Mouse (Mus musculus): Measurements from ENCODE around the gene Hdac1.
"Not testable (repeated sequence)": the region's sequence is repeated elsewhere in the genome, so short reads cannot be mapped to it uniquely, and the experiment has no call there.

Hdac1 gene

GRCm38 (mm10) chr4:129557256-129557808 is 14.8 kb upstream of the Hdac1 start:
- DNase-seq: no peak

DNA sequence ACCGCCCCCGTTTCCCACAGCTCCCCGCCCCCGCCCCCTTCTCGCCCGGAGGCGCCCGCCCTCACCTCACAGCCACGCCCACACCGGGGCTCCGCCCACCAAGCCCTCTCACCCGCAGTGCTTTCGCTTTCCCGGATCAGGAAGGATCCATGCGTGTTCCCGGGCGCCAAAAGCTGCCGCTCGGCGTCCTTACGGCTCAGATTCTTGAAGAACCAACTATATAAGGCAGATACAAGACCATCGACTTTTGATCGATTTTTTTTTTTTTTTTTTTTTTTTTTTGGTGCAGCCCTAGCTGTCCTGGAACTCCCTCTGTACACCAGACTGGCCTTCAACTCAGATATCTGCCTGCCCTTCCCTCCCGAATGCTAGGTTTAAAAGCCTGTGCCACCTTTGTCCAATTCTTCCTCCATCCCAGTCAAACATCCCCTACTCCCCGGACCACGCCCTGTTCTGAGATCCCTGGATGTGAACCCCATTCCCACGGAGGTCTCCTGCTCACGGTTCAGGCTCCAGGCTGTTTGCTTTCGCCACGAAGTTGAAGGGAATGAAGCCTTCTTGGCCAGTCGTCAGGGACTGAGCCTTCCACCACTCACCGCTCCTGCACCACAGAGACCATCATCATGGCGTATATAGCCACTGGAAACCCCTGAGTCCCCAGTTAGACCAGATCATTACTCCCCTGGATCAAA is 14.2 kb upstream of the Hdac1 start:
- peak; percentile 93 to 94 for DNase-seq

DNA sequence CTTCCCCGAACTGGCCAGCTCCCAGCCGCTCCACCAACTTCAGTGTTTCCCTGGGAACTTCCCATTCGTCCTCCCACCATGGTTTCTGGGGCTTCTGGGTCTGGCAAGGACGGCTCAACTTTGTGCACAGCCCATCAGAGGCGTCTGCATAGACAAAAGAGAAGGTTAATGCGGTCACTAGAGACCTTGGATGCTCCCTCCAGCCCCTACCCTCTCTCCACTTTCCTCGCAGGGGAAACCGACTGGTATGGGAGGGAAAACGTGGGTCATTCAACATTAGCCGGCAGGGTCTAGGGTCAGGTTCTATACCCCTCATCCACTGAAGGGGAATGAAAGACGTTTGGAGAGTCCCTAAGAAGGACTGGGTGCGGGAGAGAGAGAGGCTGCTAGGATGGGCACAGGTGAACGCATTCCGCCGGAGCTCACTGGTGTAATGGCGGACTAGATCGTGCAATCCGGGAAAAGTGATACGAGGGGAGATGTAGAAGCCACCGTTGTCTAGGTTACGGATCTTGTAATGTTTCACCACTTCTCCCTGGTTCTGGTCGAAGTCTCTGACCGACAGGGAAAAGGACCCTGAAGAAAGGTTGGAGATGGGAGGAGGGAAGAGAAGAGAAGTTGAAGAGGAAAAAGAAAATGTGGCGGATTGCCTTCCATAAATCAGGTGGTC is 13.5 kb upstream of the Hdac1 start:
- peak in 1 of 2 experiments; percentile 19 for DNase-seq

DNA sequence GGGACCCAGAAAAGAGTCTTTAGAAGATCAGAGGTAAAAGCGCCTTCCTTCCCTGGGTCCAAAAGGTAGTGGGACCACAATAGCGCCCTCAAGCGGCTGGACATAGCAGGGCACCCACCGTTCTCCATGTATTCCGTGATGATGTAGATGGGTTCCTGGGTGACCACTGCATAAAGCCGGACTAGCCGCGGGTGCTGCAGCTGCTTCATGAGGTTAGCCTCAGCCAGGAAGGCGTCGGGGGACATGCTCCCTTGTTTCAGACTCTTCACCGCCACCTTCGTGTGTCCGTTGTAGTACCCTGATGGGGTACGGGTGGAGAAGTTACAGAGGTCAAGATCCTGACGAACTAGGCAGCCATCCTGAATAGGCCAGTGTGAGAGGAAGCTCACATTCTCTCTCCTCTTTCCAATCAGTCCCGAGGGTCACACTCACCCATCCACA is 12.9 kb upstream of the Hdac1 start:
- peak; percentile 56 to 74 for DNase-seq

GRCm38 (mm10) chr4:129554512-129554911 is 12.0 kb upstream of the Hdac1 start:
- not testable (repeated sequence) for DNase-seq

GRCm38 (mm10) chr4:129550295-129550694 is 7.8 kb upstream of the Hdac1 start:
- no peak for DNase-seq

DNA sequence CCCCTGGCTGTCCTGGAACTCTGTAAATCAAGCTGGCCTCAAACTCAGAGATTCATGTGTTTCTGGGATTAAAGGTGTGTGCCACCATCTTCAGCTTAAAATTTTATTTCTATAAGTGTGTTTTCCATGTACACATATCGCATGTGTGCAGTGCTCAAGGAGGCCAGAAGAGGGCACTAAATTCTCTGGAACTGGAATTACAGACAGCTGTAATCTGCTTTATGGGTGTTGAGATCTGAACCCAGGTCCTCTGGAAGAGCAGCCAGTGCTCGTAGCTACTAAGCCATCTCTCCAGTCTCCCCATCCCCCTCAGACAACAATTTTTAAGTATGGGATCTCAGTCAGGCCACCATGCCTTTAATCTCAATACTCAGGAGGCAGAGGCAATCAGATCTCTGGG is 6.8 kb upstream of the Hdac1 start:
- peak in 1 of 2 experiments; percentile 51 for DNase-seq

- not testable (repeated sequence) for DNase-seq
Measured at GRCm38 (mm10) chr4:129547631-129548030, 5.1 kb upstream of the Hdac1 start.

GRCm38 (mm10) chr4:129544106-129544505 is 1.6 kb upstream of the Hdac1 start:
- no peak for DNase-seq

DNA sequence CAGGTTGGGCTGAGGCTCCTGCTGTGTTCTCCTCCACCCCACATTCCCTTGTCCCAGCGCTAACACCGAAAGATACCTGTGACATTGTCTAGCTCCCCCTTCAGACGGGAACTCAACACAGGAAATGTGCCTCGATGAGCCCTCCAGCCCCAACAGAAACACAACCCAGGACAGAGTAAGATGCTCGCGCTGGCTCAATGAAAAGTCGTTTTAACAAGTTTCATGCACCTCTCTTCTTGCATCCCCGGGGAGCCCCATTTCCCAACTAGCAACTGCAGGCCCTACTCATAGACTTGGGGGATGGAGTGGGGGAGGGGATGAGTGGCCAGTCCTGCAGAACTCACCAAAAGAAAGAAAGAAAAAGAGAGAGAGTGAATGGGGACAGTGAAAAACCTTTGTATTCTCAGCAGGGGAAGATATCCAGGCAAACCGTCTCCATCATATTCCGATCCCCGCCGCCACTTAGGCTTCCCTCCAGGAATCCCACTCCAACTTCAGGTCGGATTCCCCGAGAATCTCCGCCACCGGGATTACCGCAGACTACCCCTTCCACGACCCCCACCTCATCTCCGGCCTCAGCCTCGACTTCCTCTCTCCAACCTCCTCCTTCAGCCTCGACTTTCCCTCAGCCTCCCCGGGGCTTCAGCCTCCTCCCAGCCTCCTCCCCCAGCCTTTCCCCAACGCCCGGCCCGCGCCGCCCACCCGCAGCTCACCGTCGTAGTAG is 483 bp downstream of the Hdac1 start:
- peak in 1 of 2 experiments; percentile 26 for DNase-seq

- DNase-seq: peak; percentile 44 to 52
Measured at GRCm38 (mm10) chr4:129540012-129540411, 2.5 kb downstream of the Hdac1 start.

DNA sequence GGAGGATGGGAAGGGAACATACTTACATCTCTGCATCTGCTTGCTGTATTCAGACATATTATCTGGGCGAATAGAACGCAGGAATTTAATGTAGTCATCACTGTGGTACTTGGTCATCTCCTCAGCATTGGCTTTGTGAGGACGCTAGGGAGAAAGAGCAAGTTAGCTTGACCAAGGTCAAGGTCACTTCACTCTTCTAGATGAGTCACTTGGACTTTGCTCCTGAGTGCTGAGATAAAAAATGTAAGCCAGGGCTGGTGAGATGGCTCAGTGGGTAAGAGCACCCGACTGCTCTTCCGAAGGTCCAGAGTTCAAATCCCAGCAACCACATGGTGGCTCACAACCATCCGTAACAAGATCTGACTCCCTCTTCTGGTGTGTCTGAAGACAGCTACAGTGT is 13.6 kb downstream of the Hdac1 start:
- DNase-seq: not testable (repeated sequence)

- no peak for DNase-seq
Measured at GRCm38 (mm10) chr4:129525889-129526288, 16.6 kb downstream of the Hdac1 start.

DNA sequence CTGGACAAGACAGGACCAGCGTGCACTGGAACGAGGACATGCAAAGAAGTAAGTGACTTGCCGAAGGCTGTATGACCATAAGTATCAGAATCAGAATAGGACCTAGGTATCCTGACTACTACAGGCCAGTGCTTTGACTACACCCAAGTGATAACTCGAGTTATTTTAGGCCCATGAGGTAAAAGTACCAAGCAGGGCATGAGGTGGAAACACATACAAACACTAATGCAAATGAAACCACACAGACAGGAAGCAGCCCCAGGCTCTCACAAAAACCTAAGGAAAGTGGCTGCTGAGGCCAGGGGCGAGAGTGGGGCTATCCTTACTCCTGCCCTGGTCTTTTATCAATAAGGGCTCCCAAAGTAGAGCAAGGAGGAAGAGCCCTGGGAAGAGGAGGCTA is 17.2 kb downstream of the Hdac1 start:
- no peak for DNase-seq

- DNase-seq: no peak
Measured at GRCm38 (mm10) chr4:129518519-129518918, 24.0 kb downstream of the Hdac1 start.

GRCm38 (mm10) chr4:129516925-129517324 is 25.6 kb downstream of the Hdac1 start:
- DNase-seq: peak; percentile 49 to 54

DNA sequence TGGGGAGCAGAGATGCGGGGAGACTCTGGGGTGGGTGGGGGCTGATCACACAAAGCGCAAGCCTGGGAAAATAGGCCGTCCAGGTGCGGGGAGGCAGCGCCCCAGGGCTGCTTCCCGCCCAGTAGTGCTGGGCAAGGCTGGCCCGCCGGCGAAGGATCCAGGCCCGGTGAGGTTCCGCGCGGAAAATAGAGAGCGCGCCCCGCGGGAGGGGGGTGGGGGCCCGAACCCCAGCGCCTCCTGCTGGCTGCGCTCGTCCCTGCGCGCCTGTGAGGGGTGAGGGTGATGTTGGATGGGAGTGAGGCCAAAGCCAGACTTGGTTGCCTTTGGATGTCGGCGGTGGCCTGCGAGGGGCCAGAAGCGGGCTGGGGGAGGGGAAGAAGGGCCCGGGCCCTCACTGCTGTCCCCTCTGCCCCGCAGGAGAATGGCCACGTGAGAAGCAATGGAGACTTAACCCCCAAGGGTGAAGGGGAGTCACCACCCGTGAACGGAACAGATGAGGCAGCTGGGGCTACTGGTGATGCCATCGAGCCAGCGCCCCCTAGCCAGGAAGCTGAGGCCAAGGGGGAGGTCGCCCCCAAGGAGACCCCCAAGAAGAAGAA is 28.1 kb downstream of the Hdac1 start:
- DNase-seq: peak; percentile 79 to 83

GRCm38 (mm10) chr4:129513891-129514290 is 28.6 kb downstream of the Hdac1 start:
- DNase-seq: no peak

DNA sequence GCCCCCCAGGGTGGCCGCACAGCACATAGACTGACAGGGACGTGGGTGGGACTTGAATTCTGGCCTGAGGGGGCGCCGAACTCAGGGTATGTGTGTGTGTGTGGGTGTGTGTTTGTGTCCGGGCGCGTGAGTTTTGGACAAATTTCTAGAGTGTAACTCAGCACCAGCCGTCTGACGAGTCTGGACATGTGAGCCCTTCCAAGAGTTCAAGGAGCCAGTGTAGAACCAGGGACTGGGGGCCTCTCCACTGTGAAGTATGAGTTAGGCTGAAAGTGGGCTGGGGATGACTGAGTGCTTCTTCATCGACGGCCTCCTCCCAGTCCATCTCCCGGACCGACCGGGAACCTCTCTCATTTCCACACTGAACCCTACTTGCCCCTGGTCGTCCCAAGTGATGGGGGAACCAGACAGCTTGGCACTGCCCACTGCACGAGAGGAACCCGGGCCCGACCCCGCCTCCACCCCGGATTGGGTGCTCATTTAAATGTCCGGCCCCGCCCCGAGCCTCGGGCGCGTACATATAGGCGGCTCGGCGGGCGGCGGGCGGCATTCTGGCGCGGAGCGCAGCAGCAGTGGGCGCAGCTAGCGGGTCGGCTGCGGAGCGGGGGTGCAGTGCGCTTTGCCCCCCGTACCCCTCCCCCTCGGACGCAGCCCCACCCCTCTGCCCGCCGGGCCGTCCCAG is 29.3 kb downstream of the Hdac1 start, which contains the start of gene Marcksl1:
TSS of gene Marcksl1 (plus strand) at position 496 of the 682 bp plus-strand sequence.
- peak; percentile 95 for DNase-seq

- no peak for DNase-seq
Measured at GRCm38 (mm10) chr4:129511413-129512096, 31.0 kb downstream of the Hdac1 start.

DNA sequence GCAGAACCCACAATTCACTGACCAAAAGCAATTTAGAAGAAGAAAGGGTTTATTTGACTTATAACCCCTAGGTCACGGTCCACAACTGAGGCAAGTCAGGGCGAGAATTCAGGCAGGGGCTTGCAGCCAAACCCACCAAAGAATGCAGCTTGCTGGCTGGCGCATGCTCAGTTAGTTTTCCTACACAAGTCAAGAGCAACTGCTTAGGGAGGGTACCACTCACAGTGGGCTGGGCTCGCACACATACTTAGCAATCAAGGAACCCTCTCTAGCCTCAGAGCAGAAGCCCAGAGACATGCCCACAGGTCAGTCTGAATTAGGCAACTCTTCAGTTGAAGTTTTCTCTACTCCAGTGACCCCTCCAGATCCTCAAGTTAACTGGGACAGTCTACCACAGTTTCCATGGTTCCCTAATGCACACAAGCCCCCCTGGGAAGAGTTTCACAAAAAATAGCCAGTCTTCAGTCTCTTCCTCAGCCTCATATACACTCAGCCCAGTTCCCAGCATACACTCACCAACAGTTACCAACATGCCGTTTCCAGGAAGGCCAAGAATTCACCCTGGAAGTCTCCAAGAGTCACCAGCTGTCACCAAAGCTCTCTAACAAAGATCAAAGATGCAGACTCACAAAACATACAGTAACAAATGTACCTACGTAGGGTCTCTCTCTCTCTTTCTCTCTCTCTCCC is 31.6 kb downstream of the Hdac1 start:
- peak in 1 of 2 experiments; percentile 49 for DNase-seq

All from lung, postnatal 4 days (tissue).